Mouse (Mus musculus) brain, embryonic 14.5 days (tissue): ENCODE measurements around the gene Plxna2.

ENCODE experiments used
- CTCF ChIP-seq: fragments of 200-500 bp; IDR thresholded peaks from 2 replicates; pipeline ENCODE4 v1.5.1; 2012; ENCODE audit warnings: inconsistent platforms, mild to moderate bottlenecking, moderate library complexity, borderline replicate concordance; ENCODE audit not compliant: insufficient read depth, insufficient read length; ENCODE audit errors: extremely low read depth
- POLR2A ChIP-seq: fragments of 200-500 bp; IDR thresholded peaks from 2 replicates; pipeline ENCODE4 v1.6.1; 2012; ENCODE audit warnings: mild to moderate bottlenecking, inconsistent platforms, borderline replicate concordance; ENCODE audit not compliant: poor library complexity, insufficient read depth, insufficient read length, severe bottlenecking; ENCODE audit errors: extremely low read depth

GRCm38 (mm10) chr1:194663021-194663420 is 45.0 kb downstream of the Plxna2 start:
- TF ChIP-seq CTCF (no peak), POLR2A (no peak)
